Mouse (Mus musculus): Measurements from ENCODE around the gene Olfr62.

The Olfr62 gene

DNA sequence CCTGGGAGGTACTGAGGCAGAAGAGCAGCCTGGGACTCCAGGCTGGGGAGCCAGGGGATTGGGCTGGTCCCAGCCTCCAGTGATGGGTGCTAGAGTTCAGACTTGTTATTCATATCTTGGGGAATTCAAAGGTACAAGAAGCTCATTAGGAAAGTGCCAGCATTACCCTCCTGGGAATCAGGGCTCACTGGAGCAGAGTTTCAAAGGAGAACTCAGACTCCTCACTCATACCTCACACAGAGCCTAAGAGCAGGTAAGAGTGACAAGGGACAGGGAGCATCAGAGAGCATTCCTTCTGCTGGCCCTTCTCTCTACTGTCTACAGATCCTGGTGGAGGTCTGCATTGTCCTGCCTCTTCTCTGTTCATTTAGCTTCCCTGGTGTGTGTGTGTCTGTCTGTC, at the start of gene Olfr62:
Gene Olfr62, plus strand, starts transcription at position 301 of the 400 bp plus-strand sequence.
- no peak for DNase-seq (ENCODE audit: low spot score)

DNA sequence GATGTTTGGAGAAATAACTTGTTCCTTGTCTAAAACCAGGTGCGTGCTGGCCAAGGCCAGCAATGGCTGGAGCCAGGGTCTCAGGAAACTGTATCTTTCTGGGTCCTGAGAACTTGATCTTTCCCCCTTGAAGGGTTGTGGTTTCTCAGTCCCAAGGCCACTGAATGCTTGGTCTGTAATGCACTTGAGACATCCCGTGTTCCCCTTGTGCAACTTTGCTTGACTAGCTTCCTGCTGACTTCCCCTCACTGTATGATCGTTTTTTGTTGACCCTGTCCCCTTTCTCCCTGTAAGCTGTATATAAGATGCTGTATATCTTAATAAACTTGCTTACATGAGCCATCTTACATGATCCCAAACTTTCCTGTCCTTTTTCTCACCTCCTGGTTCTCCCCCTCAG, 48.9 kb upstream of the Olfr62 start:
- no peak for DNase-seq (ENCODE audit: low spot score)

DNA sequence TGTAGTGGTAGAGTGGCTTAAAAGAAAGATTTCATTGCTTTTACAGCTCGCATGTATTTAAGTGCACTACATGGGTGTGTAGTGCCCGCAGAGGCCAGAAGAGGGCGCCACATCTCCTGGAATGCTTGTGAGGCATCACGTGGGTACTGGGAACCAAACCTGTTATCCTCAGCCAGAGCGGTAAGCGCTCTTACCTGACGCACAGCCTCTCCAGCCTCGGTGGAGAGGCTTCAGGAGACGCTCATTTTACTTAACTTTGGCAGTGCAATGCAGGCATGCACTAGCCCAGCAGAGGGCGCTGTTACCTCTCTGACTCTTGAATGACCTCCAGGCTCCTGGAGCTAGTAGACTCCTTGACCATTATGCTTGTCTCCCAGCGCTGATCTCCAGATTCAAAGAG, 46.1 kb upstream of the Olfr62 start:
- DNase-seq (ENCODE audit: low spot score) = no peak

DNA sequence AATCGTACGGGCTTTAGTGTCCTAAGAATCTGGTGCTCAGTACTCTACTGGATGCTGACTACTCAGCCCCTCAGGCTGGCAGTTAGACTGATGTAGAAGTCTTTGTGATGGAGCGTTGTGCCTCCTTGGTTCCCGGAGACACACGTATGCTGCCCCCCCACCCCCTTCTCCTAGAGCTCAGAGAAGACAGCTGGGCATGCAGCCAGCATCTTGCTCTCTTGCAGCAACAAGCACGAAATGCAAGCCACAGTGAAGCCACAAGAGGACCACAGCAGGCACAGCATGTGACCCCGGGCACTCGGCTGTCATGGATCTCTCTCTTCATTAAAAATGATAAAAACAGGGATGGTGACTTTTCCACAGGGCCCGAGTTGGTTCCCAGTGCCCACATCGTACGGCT, 43.3 kb upstream of the Olfr62 start:
- DNase-seq (ENCODE audit: low spot score) = no peak

DNA sequence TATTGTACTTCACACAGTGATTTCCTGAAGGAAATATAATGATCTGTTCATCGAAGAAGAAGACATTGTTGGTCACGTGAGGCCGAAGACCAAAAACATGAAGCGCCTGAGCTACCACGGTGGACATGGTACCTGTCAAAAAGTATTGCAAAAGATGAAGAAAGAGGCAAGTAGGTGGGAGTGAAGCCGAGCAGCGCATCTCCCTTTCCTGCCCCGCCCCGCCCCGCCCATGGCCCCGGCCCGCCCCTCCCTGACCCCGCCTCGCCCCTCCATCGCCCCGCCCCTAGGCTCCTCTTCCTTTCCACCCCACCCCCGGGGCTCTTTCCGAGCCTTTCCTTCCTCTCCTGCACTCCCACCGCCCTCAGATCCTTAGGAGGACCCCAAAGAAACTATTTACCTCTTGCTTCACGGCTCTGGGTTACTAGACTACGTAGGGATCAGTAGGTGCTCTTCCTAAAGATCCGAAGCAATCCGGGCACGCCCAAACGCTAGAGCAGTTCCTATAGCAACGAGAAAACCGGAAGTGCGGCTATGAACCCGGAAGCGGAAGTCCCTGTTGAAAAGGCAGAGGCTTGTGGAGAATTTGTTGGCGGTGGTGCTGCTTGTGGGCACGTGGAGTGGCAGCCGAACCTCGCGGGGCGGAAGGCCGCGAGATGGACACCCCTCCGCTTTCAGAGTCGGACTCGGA, 38.3 kb upstream of the Olfr62 start, which contains the start of the genes Cfap57 and Ebna1bp2:
Gene Cfap57, minus strand, starts transcription at position 499 of the 688 bp plus-strand sequence.
Gene Ebna1bp2, plus strand, starts transcription at position 521 of the 688 bp plus-strand sequence.
- peak; percentile 87 for DNase-seq (ENCODE audit: low spot score)

DNA sequence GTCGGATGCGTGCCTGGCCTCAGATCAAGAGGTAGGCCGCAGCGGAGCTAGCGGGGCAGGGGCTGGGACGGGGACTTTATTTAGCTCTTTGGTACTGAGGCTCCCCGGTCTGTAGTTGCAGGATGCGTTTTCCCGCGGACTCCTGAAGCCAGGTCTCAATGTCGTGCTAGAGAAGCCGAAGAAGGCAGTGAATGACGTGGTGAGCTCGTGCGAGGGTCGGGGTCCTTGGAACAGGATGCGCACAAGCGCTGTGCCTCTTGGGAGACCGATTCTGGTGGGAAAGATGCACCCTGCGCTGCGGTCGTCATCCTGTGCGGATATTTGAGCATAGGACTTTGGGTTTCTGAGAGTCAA, 37.8 kb upstream of the Olfr62 start:
- DNase-seq (ENCODE audit: low spot score) = no peak

DNA sequence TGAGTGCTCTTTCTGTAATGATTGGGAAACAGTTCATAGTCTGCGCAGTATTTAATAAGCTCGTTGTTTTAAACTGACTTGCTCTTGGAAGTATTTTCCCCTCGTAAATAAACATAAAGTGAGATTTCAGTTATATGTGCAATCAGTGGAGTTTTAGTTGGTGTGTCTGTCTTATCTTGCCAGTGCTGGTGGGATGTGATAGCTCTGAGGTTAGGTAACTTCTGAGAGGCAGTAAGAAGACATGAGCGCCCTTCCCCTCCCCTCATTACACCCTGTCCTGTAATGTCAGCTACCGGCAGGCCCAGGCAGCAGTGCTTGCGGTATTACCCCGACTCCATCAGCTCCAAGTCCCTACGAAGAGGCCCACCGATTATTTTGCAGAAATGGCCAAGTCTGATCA, 37.0 kb upstream of the Olfr62 start:
- DNase-seq (ENCODE audit: low spot score) = no peak

DNA sequence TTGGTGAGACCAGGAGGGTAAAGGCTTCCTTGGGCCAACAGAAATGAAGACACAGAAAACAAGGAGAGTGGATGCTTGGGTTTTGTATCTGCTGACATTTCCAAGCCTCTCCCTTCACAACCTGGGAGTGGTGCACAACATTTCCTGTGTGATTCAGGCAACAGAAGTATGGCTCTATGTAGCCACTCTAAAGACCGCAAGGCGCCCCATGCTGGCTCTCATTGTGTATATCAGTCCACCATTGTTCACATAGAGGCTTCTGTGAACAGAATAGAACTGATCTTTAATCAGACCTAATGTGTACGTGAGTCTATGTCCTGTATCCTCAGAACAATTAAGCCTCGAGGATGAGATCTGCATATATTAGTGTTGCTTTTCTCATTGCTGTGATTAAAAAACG, 28.5 kb upstream of the Olfr62 start:
- DNase-seq (ENCODE audit: low spot score) = no peak

DNA sequence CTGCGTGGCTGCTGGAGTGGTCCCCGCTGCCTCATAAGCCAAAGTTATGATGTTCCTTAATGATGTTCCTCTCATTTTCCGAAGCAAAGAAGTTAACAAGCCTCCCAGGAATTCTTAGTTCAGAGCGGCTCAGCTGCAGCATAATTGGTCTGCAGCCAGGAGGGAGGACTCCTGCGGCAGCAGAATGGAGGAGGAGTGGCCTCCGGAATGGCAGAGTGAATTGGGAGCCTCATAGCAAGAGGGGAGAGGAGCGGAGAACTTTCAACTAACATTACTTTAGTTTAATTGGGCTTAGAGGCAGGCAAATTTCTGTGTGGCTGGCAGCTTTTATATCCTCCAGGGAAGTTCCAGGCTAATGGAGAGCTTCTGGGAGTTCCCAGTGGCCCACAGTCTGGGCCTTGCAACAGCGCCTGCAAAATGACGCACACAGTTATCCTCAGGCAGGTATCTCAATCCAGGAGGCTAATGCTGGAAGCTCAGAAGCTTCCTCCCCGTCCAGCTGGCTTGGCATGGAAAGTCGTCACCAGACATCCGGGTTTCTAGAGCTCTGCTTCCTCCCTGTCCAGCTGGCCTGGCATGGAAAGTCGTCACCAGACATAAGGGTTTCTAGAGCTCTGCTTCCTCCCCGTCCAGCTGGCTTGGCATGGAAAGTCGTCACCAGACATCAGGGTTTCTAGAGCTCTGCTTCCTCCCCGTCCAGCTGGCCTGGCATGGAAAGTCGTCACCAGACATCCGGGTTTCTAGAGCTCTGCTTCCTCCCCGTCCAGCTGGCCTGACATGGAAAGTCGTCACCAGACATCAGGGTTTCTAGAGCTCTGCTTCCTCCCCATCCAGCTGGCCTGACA, 16.2 kb upstream of the Olfr62 start:
- DNase-seq (ENCODE audit: low spot score) = no peak

DNA sequence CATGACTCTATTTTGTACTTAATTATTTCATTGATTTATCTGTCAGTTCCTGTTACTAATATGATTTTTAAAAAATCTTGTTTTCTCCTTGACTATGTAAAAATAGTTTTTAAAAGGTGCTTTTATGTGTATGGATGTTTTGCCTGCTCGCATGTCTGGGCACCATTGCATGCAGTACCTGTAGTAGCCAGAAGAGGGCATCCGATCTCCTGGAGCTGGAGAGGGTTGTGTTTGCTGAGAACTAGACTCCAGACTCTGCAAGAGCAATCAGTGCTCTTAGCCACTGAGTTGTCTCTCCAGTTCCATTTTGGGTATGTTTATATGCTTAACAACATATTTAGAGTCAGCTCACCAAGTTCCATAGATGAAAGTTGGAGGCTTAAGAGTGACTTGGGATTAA, 13.5 kb upstream of the Olfr62 start:
- DNase-seq (ENCODE audit: low spot score) = no peak

DNA sequence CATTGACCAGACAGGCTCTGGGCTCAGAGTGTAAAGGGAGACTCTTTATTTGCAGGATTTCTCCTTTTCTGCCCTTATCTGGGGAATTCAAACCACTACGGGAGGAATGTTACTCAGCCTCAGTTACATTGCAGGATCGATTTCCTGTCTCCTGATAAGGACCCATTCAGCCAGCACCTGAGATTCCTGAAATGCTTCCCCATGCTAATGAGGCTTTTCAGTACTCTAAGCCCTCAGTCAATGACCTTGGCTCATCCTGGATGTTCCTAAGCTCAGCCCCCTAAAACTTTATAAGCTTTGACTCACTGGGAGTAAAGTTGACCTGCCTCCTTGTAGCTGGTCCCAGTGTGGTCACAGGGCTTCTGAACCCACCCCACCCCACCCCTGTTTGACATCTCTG, 28.3 kb downstream of the Olfr62 start:
- DNase-seq (ENCODE audit: low spot score) = no peak

DNA sequence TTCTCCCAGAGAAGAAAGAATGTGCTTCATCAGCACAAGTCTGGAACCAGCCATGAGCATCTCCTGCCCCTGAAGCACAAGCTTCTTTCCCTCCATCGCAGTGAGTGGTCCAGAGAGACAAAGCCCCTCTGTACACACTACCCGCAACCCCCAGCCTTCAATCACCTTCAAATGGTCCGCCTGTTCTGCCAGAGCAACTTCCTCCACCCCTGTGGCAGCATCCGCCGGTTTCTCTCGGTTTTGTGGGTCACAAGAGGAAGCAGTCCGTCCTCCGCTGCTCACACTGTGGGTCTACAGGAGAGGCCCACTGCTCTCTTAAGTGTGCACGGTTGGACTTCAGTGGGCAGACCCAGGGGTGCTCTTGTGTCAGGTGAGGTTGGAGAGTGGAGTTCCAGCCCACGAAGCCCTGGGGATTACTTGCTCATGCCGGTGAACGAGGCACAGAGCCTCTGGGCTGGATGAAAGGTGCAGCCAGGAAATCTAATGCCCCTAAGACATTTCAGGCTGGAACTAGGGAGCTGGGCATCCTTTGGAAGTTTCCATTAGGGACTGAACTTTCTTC, 33.7 kb downstream of the Olfr62 start, which contains the start of gene Olfr1342:
Gene Olfr1342, minus strand, starts transcription at position 345 of the 562 bp plus-strand sequence.
- DNase-seq (ENCODE audit: low spot score) = no peak

DNA sequence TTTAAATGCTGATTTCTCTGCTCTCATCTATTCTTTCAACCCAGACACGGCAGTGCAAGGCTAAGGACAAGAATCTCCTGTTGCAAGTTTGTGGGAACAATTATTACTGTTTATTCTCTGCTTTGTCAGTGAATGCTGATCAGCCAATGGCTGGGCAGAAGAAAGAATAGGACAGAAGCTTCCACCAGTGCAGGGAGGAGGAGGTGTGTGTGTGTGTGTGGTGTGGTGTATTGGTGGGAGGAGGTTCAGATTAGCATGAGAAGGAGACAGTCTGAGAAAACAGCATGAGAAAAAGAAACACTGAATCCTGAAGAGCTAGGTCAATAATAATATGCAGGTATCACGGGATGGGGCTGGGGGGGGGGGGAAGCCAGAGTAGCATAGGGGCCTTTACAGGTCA, 35.1 kb downstream of the Olfr62 start:
- no peak for DNase-seq (ENCODE audit: low spot score)

DNA sequence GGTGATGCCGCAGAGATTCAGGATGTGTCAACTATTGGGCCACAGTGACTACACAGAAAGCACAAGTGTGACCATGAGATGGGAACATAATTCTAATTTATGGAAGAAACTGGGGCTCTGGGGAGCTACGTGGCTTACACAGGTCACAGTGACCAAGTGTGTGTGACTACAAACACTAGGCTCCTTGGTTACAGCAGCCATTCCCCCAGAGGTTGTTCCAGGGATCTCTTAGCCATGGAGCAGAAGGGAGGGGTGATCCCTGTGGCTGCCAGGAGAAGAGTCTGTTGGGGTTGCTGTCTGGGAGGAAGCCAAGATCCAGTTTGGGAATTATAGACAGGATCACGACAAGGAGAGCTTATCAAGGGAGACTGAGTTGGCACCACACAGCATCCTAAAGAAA, 44.5 kb downstream of the Olfr62 start, which contains the start of gene Olfr1341:
Gene Olfr1341, plus strand, starts transcription at position 301 of the 400 bp plus-strand sequence.
- DNase-seq (ENCODE audit: low spot score) = no peak

DNA sequence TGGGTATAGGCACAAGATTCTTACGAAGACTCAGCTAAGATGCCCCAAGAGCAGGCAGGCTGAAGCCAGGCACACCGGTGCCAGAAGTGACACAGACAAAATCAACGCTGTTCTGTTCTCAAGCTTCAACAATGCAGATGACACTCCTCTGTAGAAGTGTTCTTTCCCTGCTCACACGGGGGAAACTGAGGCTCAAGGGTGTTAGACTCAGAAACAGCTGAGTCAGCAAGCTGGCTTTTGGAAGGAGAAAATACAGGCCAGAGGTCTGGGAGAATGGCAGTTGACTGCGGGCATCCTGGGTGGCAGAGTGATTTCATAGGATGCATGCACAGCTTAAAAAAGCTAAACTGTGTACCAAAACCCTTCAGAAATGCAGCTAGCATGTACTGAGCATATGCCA, 49.3 kb downstream of the Olfr62 start:
- no peak for DNase-seq (ENCODE audit: low spot score)

DNA sequence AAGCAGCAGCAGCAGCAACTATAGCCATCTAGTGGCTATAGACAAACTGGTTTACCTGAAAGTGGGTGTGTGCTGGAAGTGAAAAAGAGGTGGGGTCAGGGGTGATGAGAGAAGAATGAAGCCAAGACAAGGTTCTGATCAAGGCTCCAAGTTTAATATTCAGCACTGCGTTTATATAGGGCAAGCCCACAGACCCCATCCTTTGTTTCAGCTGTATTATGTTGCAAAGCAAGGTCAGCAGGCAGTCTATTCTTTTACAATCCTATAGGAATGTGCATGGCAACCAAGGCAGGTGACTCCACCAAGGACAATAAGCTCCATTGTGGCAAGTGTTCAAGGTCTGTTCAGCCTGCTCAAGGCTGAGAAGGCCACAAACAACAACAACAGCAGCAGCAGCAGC, 52.9 kb downstream of the Olfr62 start:
- DNase-seq (ENCODE audit: low spot score) = no peak

Measured in left cerebral cortex, adult 11 months (tissue).